Mouse (Mus musculus): ENCODE results near the gene Ispd.

The Ispd gene

GRCm38 (mm10) chr12:36713866-36714662 lies 332.8 kb downstream of the Ispd start:
- no peak for DNase-seq (ENCODE audit: low spot score)

- no peak for DNase-seq (ENCODE audit: low spot score)
Measured at GRCm38 (mm10) chr12:36717526-36717925, 336.3 kb downstream of the Ispd start.

GRCm38 (mm10) chr12:36718417-36718816 lies 337.2 kb downstream of the Ispd start:
- DNase-seq (ENCODE audit: low spot score): no peak

- no peak for DNase-seq (ENCODE audit: low spot score)
Measured at GRCm38 (mm10) chr12:36719074-36719473, 337.8 kb downstream of the Ispd start.

DNA sequence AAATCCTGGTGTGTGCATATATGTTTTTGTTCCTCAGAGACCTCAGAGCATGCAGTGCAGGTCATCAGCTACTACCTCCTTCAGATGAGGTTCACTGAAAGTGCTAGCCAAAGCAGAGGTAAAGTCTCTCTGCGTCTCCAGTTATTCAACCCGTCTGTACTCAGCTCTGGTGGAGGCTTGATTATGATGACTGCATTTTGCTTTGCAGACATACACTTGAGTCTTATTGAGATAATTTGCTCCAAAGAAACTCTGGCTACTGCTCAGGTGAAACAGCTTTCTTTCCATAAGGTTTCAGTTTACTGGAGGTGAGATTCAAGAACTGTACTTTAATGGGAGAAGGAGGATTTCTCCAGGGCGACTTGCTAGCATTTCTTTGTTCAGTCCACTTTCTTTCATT lies 339.5 kb downstream of the Ispd start:
- DNase-seq (ENCODE audit: low spot score): no peak

DNA sequence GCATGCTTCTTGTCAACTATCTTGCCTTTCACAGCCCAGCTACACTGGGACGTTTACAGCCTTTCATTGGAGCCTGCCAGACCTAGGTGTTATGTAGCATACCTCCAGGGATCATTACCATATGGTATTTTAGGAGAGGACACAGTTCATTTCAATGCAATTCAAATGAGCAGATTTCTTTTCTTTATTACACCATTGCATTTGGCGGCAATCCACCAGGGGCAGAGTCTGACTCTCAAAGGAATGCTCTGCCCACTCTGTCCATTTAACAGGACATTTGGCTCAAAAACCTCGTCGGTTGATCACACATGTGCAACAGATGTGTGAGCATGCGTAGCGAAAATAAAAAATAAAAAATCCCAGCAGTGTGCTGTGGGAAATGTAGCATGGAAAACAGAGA lies 340.0 kb downstream of the Ispd start:
- DNase-seq (ENCODE audit: low spot score): no peak

GRCm38 (mm10) chr12:36722754-36723153 lies 341.5 kb downstream of the Ispd start:
- no peak for DNase-seq (ENCODE audit: low spot score)

- DNase-seq (ENCODE audit: low spot score): no peak
Measured at GRCm38 (mm10) chr12:36723302-36723701, 342.1 kb downstream of the Ispd start.

- no peak for DNase-seq (ENCODE audit: low spot score)
Measured at GRCm38 (mm10) chr12:36724297-36724696, 343.0 kb downstream of the Ispd start.

DNA sequence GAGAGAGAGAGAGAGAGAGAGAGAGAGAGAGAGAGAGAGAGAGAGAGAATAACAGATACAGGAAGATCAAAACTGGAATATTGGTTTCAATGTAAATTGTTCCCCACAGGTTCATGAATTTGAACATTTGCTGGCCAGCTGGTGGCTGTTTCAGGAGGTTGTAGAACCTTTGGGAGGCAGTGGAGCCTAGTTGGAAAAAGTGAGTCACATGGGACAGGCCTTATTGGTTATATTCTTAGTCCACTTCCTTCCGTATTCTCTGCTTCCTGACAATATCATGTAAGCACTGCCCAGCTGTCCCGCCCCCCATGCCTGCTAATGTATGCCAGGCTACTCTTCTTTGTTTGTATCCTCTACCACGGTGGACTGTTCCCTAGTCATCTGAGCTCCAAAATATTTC lies 344.0 kb downstream of the Ispd start:
- DNase-seq (ENCODE audit: low spot score): no peak

- no peak for DNase-seq (ENCODE audit: low spot score)
Measured at GRCm38 (mm10) chr12:36726026-36726425, 344.8 kb downstream of the Ispd start.

DNA sequence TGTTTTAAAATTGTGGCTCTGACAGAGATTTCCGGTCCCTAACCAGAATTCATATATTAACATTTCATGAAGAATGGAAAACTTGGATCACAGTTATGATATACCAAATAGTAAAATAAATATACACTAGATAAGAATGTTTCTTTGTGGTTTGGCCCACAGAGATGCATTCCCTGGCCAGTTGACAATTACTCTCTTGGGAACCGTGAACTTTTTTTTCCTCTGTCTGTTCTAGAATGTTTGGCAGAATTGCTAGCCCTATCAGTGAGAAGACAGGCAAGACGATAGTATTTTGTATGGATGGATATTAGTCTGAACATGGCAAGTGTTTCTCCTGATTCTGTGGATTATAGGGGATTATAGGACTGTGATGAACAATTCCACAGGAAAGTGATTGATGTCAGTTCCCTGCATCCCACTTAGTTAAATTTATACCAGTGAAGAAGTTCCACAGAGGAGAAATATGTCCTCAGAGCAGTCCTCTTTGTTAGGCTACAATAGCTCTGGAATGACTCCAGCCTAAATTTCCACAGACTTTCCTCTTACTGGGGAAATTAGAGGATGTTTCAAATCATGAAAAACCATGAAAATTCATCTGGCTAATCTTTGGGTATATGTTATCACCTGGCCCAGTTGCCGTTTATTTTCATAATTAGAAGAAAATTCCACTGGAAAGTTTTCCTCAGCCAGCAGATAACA lies 352.6 kb downstream of the Ispd start:
- no peak for DNase-seq (ENCODE audit: low spot score)
